Mouse (Mus musculus): ENCODE measurements around the gene Olfr214. TPM values are rescaled to one million over a fixed set of nuclear protein-coding genes. Genes with fewer than 3 reads are reported as not detected.
"Not testable (repeated sequence)": the region's sequence is repeated elsewhere in the genome, so short reads cannot be mapped to it uniquely, and the experiment has no call there.

The Olfr214 gene
- not detected in 2 replicates for polyA plus RNA-seq (2012; ENCODE audit: insufficient read depth, insufficient read length, low replicate concordance, missing spikeins)

DNA sequence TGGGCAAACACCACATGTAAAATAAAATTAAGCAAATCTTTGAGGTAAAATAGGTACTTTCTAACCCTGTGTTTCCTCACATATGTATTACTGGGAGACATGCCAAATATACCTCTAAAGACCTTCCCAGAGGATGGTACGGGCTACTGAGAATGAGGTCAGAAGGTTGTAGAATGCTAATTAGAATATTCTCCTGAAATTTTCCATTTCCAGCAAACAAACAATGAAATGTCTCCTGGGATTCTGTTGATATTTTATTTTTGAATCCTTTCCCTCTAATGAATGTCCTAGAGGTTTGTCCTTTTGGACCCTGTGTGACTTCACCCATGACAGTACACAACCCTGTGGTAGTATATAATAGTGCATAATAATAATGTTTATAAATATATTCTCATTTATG lies at the start of gene Olfr214:
Olfr214 (plus strand) TSS at position 301 of the 400 bp plus-strand sequence.
- Histone ChIP-seq H3K4me1 (ENCODE audit: control insufficient read depth, insufficient read depth, low read length) (no peaks in the 10 kb centered on the region), H3K4me3 (ENCODE audit: insufficient read depth, low read depth, low read length) (no peak within 1 kb of the TSS), H3K27ac (ENCODE audit: insufficient read depth, low read depth, low read length) (no peak within 1 kb of the TSS)
- 81% methylated on average over 1 of the region's 1 CpGs for WGBS
- no peak for TF ChIP-seq CTCF (IDR thresholded peaks at IDR 0.05; ENCODE audit: insufficient read depth, low read depth, low read length)
- TF ChIP-seq POLR2A (IDR thresholded peaks at IDR 0.05; ENCODE audit: insufficient read depth, low read depth, low read length) = no peak

DNA sequence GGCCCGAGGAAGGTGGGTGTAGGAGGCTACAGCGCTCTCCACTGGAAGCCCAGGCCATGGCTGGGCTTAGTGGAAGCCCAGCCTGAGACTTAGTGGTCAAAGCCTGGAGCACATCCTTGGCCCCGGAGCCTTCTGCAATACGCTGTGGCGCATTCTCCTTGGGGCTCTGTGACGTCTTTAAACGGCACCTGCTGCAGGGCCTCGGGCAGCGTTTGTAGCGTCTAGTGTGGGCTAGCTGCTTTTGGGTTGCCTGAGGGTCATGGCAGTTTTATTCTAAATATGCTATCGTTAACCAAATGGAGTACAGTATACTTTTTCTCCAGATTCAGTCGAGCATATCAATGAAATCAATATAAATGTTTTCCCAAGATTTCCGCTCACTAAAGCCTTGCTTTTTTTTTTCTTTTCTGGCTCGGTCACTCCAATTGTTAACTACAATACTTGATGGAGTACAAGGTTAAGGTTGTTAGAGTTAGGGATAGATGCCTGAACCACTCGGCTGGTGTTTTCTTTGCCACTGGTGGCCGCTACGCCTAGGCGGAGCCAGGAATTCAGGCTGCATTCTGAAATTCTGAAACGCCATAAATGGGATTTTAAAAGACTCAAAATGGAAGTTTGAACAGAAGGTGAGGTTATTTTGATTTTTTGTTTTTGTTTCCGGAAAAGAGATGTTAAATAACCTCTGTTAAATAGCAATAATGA lies 47.6 kb upstream of the Olfr214 start, which contains the start of gene Olfr212:
Olfr212 (plus strand) TSS at position 215 of the 702 bp plus-strand sequence.
- whole genome bisulfite sequencing = 86% methylated on average over 20 of the region's 20 CpGs
- not testable (repeated sequence) for H3K4me1 ChIP-seq (ENCODE audit: control insufficient read depth, insufficient read depth, low read length); H3K27ac ChIP-seq (ENCODE audit: insufficient read depth, low read depth, low read length); H3K4me3 ChIP-seq (ENCODE audit: insufficient read depth, low read depth, low read length)

DNA sequence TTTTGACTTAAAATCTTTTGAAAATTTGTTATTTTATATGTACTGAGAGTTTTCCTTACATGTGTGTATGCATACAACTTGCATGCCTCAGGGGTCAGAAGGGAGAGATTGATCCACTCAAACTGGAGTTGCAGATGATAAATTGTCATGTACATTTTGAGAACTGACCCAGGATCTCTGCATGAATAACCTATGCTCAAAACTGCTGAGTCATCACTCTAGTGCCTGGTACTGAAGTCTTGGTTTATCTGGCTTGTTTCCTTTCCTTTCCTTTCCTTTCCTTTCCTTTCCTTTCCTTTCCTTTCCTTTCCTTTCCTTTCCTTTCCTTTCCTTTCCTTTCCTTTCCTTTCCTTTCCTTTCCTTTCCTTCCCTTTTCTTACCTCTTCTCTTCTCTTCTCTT lies 39.2 kb upstream of the Olfr214 start:
- Histone ChIP-seq H3K27ac (ENCODE audit: insufficient read depth, low read depth, low read length) (no peak overlapping the region), H3K4me3 (ENCODE audit: insufficient read depth, low read depth, low read length) (no peak overlapping the region), H3K4me1 (ENCODE audit: control insufficient read depth, insufficient read depth, low read length) (no peaks in the 10 kb centered on the region)
- no peak for TF ChIP-seq POLR2A (IDR thresholded peaks at IDR 0.05; ENCODE audit: insufficient read depth, low read depth, low read length)
- no peak for TF ChIP-seq CTCF (IDR thresholded peaks at IDR 0.05; ENCODE audit: insufficient read depth, low read depth, low read length)

- Histone ChIP-seq H3K27ac (ENCODE audit: insufficient read depth, low read depth, low read length) (no peak within 1 kb of the TSS), H3K4me1 (ENCODE audit: control insufficient read depth, insufficient read depth, low read length) (no peaks in the 10 kb centered on the region), H3K4me3 (ENCODE audit: insufficient read depth, low read depth, low read length) (no peak within 1 kb of the TSS)
- WGBS = 88% methylated on average over 1 of the region's 1 CpGs
- TF ChIP-seq CTCF (IDR thresholded peaks at IDR 0.05; ENCODE audit: insufficient read depth, low read depth, low read length) (no peak), POLR2A (IDR thresholded peaks at IDR 0.05; ENCODE audit: insufficient read depth, low read depth, low read length) (no peak)
These were observed 15.9 kb upstream of the Olfr214 start, which contains the start of gene Olfr213 for GRCm38 (mm10) chr6:116538156-116538555. Gene Olfr213, plus strand, starts transcription at chr6:116538456.

GRCm38 (mm10) chr6:116542500-116542899 lies 11.5 kb upstream of the Olfr214 start:
- H3K27ac ChIP-seq (ENCODE audit: insufficient read depth, low read depth, low read length) = no peak overlapping the region
- no peak overlapping the region for H3K4me3 ChIP-seq (ENCODE audit: insufficient read depth, low read depth, low read length)
- H3K4me1 ChIP-seq (ENCODE audit: control insufficient read depth, insufficient read depth, low read length) = no peaks in the 10 kb centered on the region
- TF ChIP-seq CTCF (IDR thresholded peaks at IDR 0.05; ENCODE audit: insufficient read depth, low read depth, low read length) (no peak), POLR2A (IDR thresholded peaks at IDR 0.05; ENCODE audit: insufficient read depth, low read depth, low read length) (no peak)
- 85% methylated on average over 2 of the region's 2 CpGs for WGBS

DNA sequence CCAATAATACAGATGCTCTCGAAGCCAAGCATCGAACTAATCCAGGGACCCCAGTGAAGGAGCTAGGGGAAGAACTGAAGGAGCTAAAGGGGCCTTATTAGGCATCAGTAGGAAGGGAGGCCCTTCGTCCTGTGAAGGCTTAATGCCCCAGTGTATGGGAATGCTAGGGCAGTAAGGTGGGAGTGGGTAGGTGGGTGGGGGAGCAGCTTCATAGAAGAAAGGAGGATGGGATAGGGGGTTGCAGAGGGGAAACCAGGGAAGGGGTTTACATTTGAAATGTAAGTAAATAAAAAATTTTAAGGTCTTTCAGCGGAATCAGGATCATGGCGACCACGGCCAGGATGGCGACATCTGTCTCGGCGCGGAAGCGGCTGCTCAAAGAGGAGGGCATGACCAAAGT lies 3.2 kb upstream of the Olfr214 start, which contains the start of gene Gm5580:
Gm5580 (plus strand) TSS at position 301 of the 400 bp plus-strand sequence.
- not testable (repeated sequence) for H3K4me1 ChIP-seq (ENCODE audit: control insufficient read depth, insufficient read depth, low read length); H3K4me3 ChIP-seq (ENCODE audit: insufficient read depth, low read depth, low read length); H3K27ac ChIP-seq (ENCODE audit: insufficient read depth, low read depth, low read length)
- 94% methylated on average over 11 of the region's 11 CpGs for WGBS

DNA sequence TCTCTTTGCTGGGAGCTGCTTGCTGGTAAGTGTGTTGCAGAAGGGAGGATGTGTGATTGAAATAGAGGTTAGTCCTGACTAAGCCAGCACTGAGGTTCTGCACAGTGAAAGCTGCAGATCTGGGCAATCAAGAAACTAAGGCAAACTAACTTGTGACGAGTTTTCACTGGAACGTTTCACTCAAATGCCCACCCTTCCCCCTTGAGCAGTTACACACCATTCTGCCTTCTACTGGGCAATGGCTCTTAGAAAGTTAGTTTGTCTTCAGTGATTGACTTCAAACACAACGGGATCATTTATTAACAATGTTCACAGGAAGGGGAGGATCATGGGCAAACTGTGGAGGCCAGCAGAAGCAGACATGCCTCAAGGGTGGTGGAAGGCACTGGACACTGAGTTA lies 917 bp downstream of the Olfr214 start:
- Histone ChIP-seq H3K4me1 (ENCODE audit: control insufficient read depth, insufficient read depth, low read length) (no peaks in the 10 kb centered on the region), H3K4me3 (ENCODE audit: insufficient read depth, low read depth, low read length) (no peak overlapping the region), H3K27ac (ENCODE audit: insufficient read depth, low read depth, low read length) (no peak overlapping the region)
- TF ChIP-seq POLR2A (IDR thresholded peaks at IDR 0.05; ENCODE audit: insufficient read depth, low read depth, low read length) = no peak
- no peak for TF ChIP-seq CTCF (IDR thresholded peaks at IDR 0.05; ENCODE audit: insufficient read depth, low read depth, low read length)
- 71% methylated on average over 3 of the region's 3 CpGs for whole genome bisulfite sequencing

DNA sequence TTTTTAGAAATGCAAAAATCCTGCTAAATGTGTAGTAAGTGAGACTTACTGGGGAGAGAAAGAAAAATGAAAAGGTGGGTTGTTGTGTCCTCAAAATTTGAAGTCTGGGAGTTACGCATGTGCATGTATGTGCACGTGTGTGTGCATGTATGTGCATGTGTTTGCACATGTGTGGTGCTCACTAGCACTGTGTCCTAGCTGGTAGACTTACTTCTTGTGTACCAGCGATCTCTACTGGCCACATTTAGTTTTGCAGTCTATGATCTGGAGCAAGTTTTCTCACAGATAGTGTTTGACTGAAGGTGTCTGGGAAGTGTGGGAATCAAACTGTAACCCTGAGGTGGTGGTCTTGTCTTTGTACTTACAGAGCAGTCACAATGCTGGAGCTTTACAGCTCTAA lies 15.8 kb downstream of the Olfr214 start:
- Histone ChIP-seq H3K4me3 (ENCODE audit: insufficient read depth, low read depth, low read length) (no peak overlapping the region), H3K27ac (ENCODE audit: insufficient read depth, low read depth, low read length) (no peak overlapping the region), H3K4me1 (ENCODE audit: control insufficient read depth, insufficient read depth, low read length) (no peaks in the 10 kb centered on the region)
- TF ChIP-seq CTCF (IDR thresholded peaks at IDR 0.05; ENCODE audit: insufficient read depth, low read depth, low read length) = no peak
- TF ChIP-seq POLR2A (IDR thresholded peaks at IDR 0.05; ENCODE audit: insufficient read depth, low read depth, low read length) = no peak
- 31% methylated on average over 3 of the region's 3 CpGs for WGBS

GRCm38 (mm10) chr6:116584095-116584494 lies 30.1 kb downstream of the Olfr214 start, which contains the start of gene Olfr215:
Gene Olfr215, minus strand, starts transcription at chr6:116584195.
- H3K4me1 ChIP-seq (ENCODE audit: control insufficient read depth, insufficient read depth, low read length) = no peaks in the 10 kb centered on the region
- no peak within 1 kb of the TSS for H3K4me3 ChIP-seq (ENCODE audit: insufficient read depth, low read depth, low read length)
- H3K27ac ChIP-seq (ENCODE audit: insufficient read depth, low read depth, low read length) = no peak within 1 kb of the TSS
- WGBS = 45% methylated on average over 4 of the region's 4 CpGs
- TF ChIP-seq POLR2A (IDR thresholded peaks at IDR 0.05; ENCODE audit: insufficient read depth, low read depth, low read length) = no peak
- no peak for TF ChIP-seq CTCF (IDR thresholded peaks at IDR 0.05; ENCODE audit: insufficient read depth, low read depth, low read length)

- H3K27ac ChIP-seq (ENCODE audit: insufficient read depth, low read depth, low read length); H3K4me3 ChIP-seq (ENCODE audit: insufficient read depth, low read depth, low read length); H3K4me1 ChIP-seq (ENCODE audit: control insufficient read depth, insufficient read depth, low read length): not testable (repeated sequence)
These were observed 46.9 kb downstream of the Olfr214 start for GRCm38 (mm10) chr6:116600969-116601368.

Data from olfactory bulb, adult 2 months (tissue).